Mouse (Mus musculus): ENCODE measurements around the gene Usp20.
"Not testable (repeated sequence)": the region's sequence is repeated elsewhere in the genome, so short reads cannot be mapped to it uniquely, and the experiment has no call there.

Gene Usp20

GRCm38 (mm10) chr2:30981790-30982513 lies at the start of gene Usp20, which contains the start of gene BC005624:
TSS of gene Usp20 (plus strand) at chr2:30982279.
TSS of gene BC005624 (minus strand) at chr2:30982201.
- DNase-seq (ENCODE audit: low spot score in 2 of 2), result peak; percentile 98

GRCm38 (mm10) chr2:30933032-30933431 lies 49.0 kb upstream of the Usp20 start:
- DNase-seq (ENCODE audit: low spot score in 2 of 2), result no peak

- peak; percentile 58 to 70 for DNase-seq (ENCODE audit: low spot score in 2 of 2)
These were observed 48.1 kb upstream of the Usp20 start for GRCm38 (mm10) chr2:30933917-30934450.

GRCm38 (mm10) chr2:30936808-30937207 lies 45.3 kb upstream of the Usp20 start:
- no peak for DNase-seq (ENCODE audit: low spot score in 2 of 2)

- no peak for DNase-seq (ENCODE audit: low spot score in 2 of 2)
These were observed 44.3 kb upstream of the Usp20 start for GRCm38 (mm10) chr2:30937731-30938130.

- no peak for DNase-seq (ENCODE audit: low spot score in 2 of 2)
These were observed 43.5 kb upstream of the Usp20 start for GRCm38 (mm10) chr2:30938574-30938991.

GRCm38 (mm10) chr2:30941586-30941985 lies 40.5 kb upstream of the Usp20 start:
- no peak for DNase-seq (ENCODE audit: low spot score in 2 of 2)

- DNase-seq (ENCODE audit: low spot score in 2 of 2), result not testable (repeated sequence)
These were observed 40.0 kb upstream of the Usp20 start for GRCm38 (mm10) chr2:30942116-30942515.

GRCm38 (mm10) chr2:30942603-30943011 lies 39.5 kb upstream of the Usp20 start:
- no peak for DNase-seq (ENCODE audit: low spot score in 2 of 2)

- no peak for DNase-seq (ENCODE audit: low spot score in 2 of 2)
These were observed 29.6 kb upstream of the Usp20 start for GRCm38 (mm10) chr2:30952457-30952823.

GRCm38 (mm10) chr2:30952824-30953490 lies 29.1 kb upstream of the Usp20 start, which contains the start of gene Tor1b:
TSS of gene Tor1b (plus strand) at chr2:30952959.
- DNase-seq (ENCODE audit: low spot score in 2 of 2), result peak; percentile 70 to 74

GRCm38 (mm10) chr2:30954797-30955196 lies 27.3 kb upstream of the Usp20 start:
- no peak for DNase-seq (ENCODE audit: low spot score in 2 of 2)

- no peak for DNase-seq (ENCODE audit: low spot score in 2 of 2)
These were observed 24.6 kb upstream of the Usp20 start for GRCm38 (mm10) chr2:30957511-30957910.

GRCm38 (mm10) chr2:30958726-30959125 lies 23.4 kb upstream of the Usp20 start:
- DNase-seq (ENCODE audit: low spot score in 2 of 2), result no peak

GRCm38 (mm10) chr2:30959856-30960255 lies 22.2 kb upstream of the Usp20 start:
- DNase-seq (ENCODE audit: low spot score in 2 of 2), result no peak

GRCm38 (mm10) chr2:30962570-30963254 lies 19.4 kb upstream of the Usp20 start:
- DNase-seq (ENCODE audit: low spot score in 2 of 2), result no peak

- no peak for DNase-seq (ENCODE audit: low spot score in 2 of 2)
These were observed 16.5 kb upstream of the Usp20 start for GRCm38 (mm10) chr2:30965627-30966026.

GRCm38 (mm10) chr2:30966826-30967225 lies 15.3 kb upstream of the Usp20 start:
- no peak for DNase-seq (ENCODE audit: low spot score in 2 of 2)

- peak; percentile 79 to 83 for DNase-seq (ENCODE audit: low spot score in 2 of 2)
These were observed 14.4 kb upstream of the Usp20 start, which contains the start of gene Tor1a for GRCm38 (mm10) chr2:30967352-30968327. TSS of gene Tor1a (minus strand) at chr2:30967933.

GRCm38 (mm10) chr2:30983024-30983423 lies 945 bp downstream of the Usp20 start:
- DNase-seq (ENCODE audit: low spot score in 2 of 2), result no peak

Measured in frontal cortex, postnatal 25 days (tissue).